Mouse (Mus musculus) lung, adult 2 months (tissue): ENCODE measurements around the gene Ssb.

Source experiments
- CTCF ChIP-seq: fragments of 200-500 bp; IDR thresholded peaks from 2 replicates; pipeline ENCODE4 v1.5.1; 2011; ENCODE audit warnings: mild to moderate bottlenecking, low read length, control low read depth; ENCODE audit not compliant: insufficient read depth
- POLR2A ChIP-seq: fragments of 200-500 bp; IDR thresholded peaks from 2 replicates; pipeline ENCODE4 v1.6.1; 2011; ENCODE audit warnings: low read depth, mild to moderate bottlenecking, control low read depth, low read length, borderline replicate concordance; ENCODE audit errors: extremely low read depth

- TF ChIP-seq CTCF (no peak), POLR2A (no peak)
These were observed 22.6 kb downstream of the Ssb start for GRCm38 (mm10) chr2:69883990-69884391.
